Mouse (Mus musculus) brown adipose tissue, adult 24 weeks (tissue): Measurements from ENCODE around the gene Pdzd2. TPM values are rescaled to one million over a fixed set of nuclear protein-coding genes. Genes with fewer than 3 reads are reported as not detected.

ENCODE experiments used
- H3K27ac ChIP-seq: fragments of 200-500 bp; replicated peaks from 2 replicates; pipeline ENCODE4 v1.5.1; 2012; ENCODE audit warnings: low read depth, mild to moderate bottlenecking, low read length
- H3K4me1 ChIP-seq: fragments of 200-500 bp; 2 replicates; pipeline ENCODE4 v1.6.1; 2012; ENCODE audit warnings: low read length, mixed read lengths; ENCODE audit not compliant: control insufficient read depth, insufficient read depth, insufficient read length
- H3K4me3 ChIP-seq: fragments of 200-500 bp; 2 replicates; pipeline ENCODE4 v1.5.1; 2012; ENCODE audit warnings: low read depth, mild to moderate bottlenecking, low read length, moderate library complexity; ENCODE audit not compliant: insufficient read depth
- polyA plus RNA-seq: library from polyadenylated mRNA; stranded (reverse); fragments of >200 nt; gene quantifications from 2 replicates; pipeline ENCODE4 v1.2.4, GENCODE M21; 2012; ENCODE audit not compliant: missing spikeins, insufficient read depth, insufficient read length

The Pdzd2 gene
- polyA plus RNA-seq, 1 experiment = 23.7 TPM

DNA sequence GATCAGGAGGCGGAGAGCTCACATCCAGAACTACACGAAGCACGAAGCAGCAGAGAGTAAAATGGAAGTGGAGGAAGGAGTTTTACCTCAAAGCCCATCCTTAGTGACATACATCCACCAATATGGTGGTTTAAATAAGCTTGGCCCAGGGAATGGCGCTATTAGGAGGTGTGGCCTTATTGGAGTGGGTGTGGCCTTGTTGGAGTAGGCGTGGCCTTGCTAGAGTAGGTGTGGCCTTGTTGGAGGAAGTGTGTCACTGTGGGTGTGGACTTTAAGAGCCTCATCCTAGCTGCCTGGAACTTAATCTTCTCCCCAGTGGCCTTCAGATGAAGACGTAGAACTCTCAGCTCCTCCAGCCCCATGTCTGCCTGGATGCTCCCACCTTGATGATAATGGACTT lies 73.8 kb downstream of the Pdzd2 start:
- no peaks in the 10 kb centered on the region for H3K4me1 ChIP-seq

DNA sequence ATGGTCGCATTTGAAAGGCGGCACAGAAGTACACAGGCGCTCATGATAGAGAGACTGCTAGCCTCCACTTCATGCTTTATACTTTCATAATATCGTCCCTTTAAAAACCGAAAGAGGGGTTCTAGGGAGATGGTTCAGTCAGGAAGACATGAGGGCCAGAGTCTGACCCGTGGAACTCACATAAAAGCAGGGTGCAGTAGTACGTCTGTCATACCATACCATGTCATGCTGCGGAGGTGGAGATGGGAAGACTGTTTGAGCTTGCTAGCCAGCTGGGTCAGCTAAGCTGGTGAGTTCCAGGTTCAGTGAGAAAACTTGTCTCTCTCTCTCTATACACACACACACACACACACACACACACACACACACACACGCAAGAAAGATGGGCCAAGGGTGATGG lies 76.4 kb downstream of the Pdzd2 start:
- Histone ChIP-seq H3K4me1 (no peaks in the 10 kb centered on the region), H3K4me3 (no peak overlapping the region), H3K27ac (no peak overlapping the region)

More for the DNA sequence above, 73.8 kb downstream of the Pdzd2 start:
- no peak overlapping the region for H3K27ac ChIP-seq
- no peak overlapping the region for H3K4me3 ChIP-seq

GRCm38 (mm10) chr15:12660320-12660719 lies 79.4 kb downstream of the Pdzd2 start:
- no peak overlapping the region for H3K4me3 ChIP-seq
- no peak overlapping the region for H3K27ac ChIP-seq
- H3K4me1 ChIP-seq = no peaks in the 10 kb centered on the region

- no peak overlapping the region for H3K27ac ChIP-seq
- H3K4me3 ChIP-seq = no peak overlapping the region
- H3K4me1 ChIP-seq = no peaks in the 10 kb centered on the region
Measured at GRCm38 (mm10) chr15:12655959-12656662, 83.6 kb downstream of the Pdzd2 start.

- Histone ChIP-seq H3K4me1 (no peaks in the 10 kb centered on the region; the same call in 1 of the 2 replicates), H3K4me3 (no peak overlapping the region), H3K27ac (no peak overlapping the region)
Measured at GRCm38 (mm10) chr15:12655316-12655715, 84.4 kb downstream of the Pdzd2 start.

DNA sequence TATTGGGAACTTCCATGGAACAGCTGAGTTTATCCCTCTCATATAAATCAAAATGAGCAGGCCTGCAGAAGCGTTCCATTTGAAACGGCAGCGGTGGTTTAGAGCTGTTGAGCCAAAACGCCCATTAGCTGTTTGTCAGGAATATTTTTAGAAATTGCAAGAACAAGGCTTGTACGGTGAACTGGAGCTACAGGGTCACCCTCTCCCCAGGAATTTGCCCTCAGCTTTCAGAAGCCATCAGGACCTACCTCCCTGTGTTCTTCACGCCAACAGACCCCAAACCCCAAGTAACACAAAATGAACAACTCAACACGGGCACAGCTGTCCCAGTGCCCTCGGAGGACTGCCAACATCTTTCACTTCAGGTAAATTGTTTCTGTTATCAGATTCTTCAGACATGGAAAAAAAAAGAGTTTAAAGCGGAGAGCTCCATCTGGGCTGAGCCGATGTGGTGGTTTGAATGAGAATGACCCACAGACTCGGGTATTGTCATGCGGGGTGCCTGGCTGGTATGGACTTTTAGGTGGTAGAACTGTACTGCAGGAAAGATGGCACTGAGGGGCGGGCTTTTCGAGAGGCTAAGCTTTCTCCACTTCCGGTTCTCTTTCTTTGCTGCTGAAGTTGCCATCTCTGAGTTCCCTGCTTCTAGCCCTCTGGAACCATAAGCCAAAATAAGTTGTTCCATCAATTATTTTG lies 87.2 kb downstream of the Pdzd2 start:
- H3K4me3 ChIP-seq = peak overlapping the region; percentile 3; the same call in 1 of the 2 replicates
- H3K4me1 ChIP-seq = no peaks in the 10 kb centered on the region; the same call in none of the 2 replicates
- H3K27ac ChIP-seq = no peak overlapping the region

- Histone ChIP-seq H3K4me1 (no peaks in the 10 kb centered on the region; the same call in none of the 2 replicates), H3K4me3 (no peak overlapping the region), H3K27ac (no peak overlapping the region)
Measured at GRCm38 (mm10) chr15:12650236-12650635, 89.5 kb downstream of the Pdzd2 start.

DNA sequence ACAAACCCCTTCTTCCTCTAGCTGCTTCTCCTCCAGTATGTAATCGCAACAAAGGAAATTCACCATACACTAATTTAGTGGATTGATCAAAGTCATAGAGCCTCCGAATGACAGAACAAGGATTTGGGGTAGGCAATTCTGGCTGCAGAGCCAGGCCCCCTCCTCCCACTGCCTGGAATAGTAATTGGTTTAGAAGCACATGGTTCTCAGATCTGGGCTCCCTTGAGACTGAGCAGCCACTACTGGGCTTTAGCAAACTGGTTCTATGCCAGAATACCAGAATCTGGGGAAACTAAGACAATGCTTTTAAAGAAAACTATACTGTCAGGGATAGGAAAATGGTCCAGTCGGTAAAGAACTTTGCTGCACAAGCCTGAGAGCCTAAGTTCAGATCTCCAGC lies 90.0 kb downstream of the Pdzd2 start:
- no peak overlapping the region for H3K27ac ChIP-seq
- no peak overlapping the region for H3K4me3 ChIP-seq
- H3K4me1 ChIP-seq = no peaks in the 10 kb centered on the region; the same call in none of the 2 replicates

GRCm38 (mm10) chr15:12649131-12649530 lies 90.6 kb downstream of the Pdzd2 start:
- Histone ChIP-seq H3K4me3 (no peak overlapping the region), H3K27ac (no peak overlapping the region), H3K4me1 (no peaks in the 10 kb centered on the region; the same call in none of the 2 replicates)

- Histone ChIP-seq H3K27ac (no peak overlapping the region), H3K4me3 (no peak overlapping the region)
Measured at GRCm38 (mm10) chr15:12640755-12641154, 99.0 kb downstream of the Pdzd2 start.

GRCm38 (mm10) chr15:12639776-12640175 lies 99.9 kb downstream of the Pdzd2 start:
- Histone ChIP-seq H3K27ac (no peak overlapping the region), H3K4me1 (no peaks in the 10 kb centered on the region), H3K4me3 (no peak overlapping the region)

More at GRCm38 (mm10) chr15:12640755-12641154, 99.0 kb downstream of the Pdzd2 start:
- no peaks in the 10 kb centered on the region for H3K4me1 ChIP-seq

- Histone ChIP-seq H3K27ac (no peak overlapping the region), H3K4me3 (no peak overlapping the region), H3K4me1 (no peaks in the 10 kb centered on the region)
Measured at GRCm38 (mm10) chr15:12639181-12639580, 100.5 kb downstream of the Pdzd2 start.

GRCm38 (mm10) chr15:12638370-12639030 lies 101.2 kb downstream of the Pdzd2 start:
- no peak overlapping the region for H3K4me3 ChIP-seq
- no peak overlapping the region for H3K27ac ChIP-seq
- H3K4me1 ChIP-seq = no peaks in the 10 kb centered on the region

DNA sequence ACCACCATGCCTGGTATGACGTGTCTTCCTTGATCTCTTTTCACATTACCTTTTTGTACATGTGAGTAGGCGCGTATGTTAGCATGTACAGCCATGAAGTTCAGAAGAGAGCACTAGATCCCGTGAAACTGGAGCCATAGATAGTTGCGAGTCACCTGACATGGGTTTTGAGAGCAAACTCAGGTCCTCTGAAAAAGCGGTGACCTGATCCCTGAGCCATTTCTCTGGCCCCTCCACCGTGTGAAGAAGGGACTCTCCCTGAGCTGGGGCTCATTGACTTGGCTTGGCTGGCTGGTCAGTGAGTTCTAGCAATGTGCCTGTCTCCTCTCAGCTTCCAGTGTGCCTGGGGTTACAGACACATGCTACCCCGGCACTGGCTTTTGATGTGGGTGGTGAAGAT lies 102.2 kb downstream of the Pdzd2 start:
- no peak overlapping the region for H3K4me3 ChIP-seq
- no peak overlapping the region for H3K27ac ChIP-seq
- no peaks in the 10 kb centered on the region for H3K4me1 ChIP-seq

DNA sequence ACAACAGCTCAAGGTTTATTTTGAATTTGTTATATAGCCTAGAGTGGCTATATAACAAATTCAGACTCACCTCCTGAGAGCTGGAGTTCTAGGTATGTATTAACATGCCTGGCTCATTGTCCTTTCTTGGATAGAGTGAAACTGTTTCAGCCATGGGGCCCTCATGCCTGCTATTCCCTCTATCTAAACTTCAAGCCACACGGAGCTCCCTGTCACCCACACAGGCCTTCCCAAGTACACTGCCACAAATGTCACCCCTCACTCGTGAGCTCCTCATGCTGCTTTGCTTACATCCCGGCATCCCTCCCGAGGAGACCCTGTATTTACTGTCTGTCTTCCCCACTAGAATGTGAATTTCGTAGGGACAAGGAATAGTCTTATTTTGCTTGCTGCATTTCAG lies 103.3 kb downstream of the Pdzd2 start:
- Histone ChIP-seq H3K4me1 (0 out of 2 replicates have a peak, but pooled peaks cover under 1% of the 10 kb centered on the region), H3K4me3 (no peak overlapping the region), H3K27ac (no peak overlapping the region)
